Mouse (Mus musculus) heart, embryonic 10.5 days (tissue): ENCODE data around the gene Scamp1. TPM values are rescaled to one million over a fixed set of nuclear protein-coding genes. Genes with fewer than 3 reads are reported as not detected.
A peak's percentile ranks its signal among the peaks of the same experiment; 100 is the strongest.

Experiments
- DNase-seq: peaks from one replicate; pipeline ENCODE4 v3.0.0-alpha.2; 2017; ENCODE audit warnings: low spot score
- H3K27ac ChIP-seq: fragments of 300-500 bp; sonication (generic); 2 replicates; pipeline ENCODE4 v1.5.1; 2016; ENCODE audit warnings: mild to moderate bottlenecking
- H3K27me3 ChIP-seq: fragments of 300-500 bp; sonication (generic); 2 replicates; pipeline ENCODE4 v1.6.1; 2016; ENCODE audit warnings: mild to moderate bottlenecking; ENCODE audit not compliant: poor library complexity, insufficient read depth, severe bottlenecking
- H3K36me3 ChIP-seq: fragments of 300-500 bp; sonication (generic); 2 replicates; pipeline ENCODE4 v1.6.1; 2016; ENCODE audit warnings: mild to moderate bottlenecking, moderate library complexity
- H3K4me1 ChIP-seq: fragments of 300-500 bp; sonication (generic); 2 replicates; pipeline ENCODE4 v1.6.1; 2016; ENCODE audit warnings: mild to moderate bottlenecking
- H3K4me3 ChIP-seq: fragments of 300-500 bp; sonication (generic); 2 replicates; pipeline ENCODE4 v1.5.1; 2016; ENCODE audit warnings: mild to moderate bottlenecking, moderate library complexity
- H3K9me3 ChIP-seq: fragments of 300-500 bp; sonication (generic); 2 replicates; pipeline ENCODE4 v1.6.1; 2016; ENCODE audit warnings: mild to moderate bottlenecking, moderate library complexity
- WGBS: fragments of 180-500 bp; shearing (Covaris S2); methylation state at CpG from one replicate; pipeline ENCODE4 v1.1.7; 2016; 5-methylcytosine and 5-hydroxymethylcytosine counted together
- polyA plus RNA-seq: library from polyadenylated mRNA; unstranded; fragments of >200 nt; fragmentation: Nextera tagmentation; extraction: Ambion mirVana; gene quantifications from 2 replicates; pipeline ENCODE4 v1.2.1, GENCODE M21; 2016

The Scamp1 gene
- polyA plus RNA-seq, 1 experiment from 2014 or later, result 26.9 TPM

DNA sequence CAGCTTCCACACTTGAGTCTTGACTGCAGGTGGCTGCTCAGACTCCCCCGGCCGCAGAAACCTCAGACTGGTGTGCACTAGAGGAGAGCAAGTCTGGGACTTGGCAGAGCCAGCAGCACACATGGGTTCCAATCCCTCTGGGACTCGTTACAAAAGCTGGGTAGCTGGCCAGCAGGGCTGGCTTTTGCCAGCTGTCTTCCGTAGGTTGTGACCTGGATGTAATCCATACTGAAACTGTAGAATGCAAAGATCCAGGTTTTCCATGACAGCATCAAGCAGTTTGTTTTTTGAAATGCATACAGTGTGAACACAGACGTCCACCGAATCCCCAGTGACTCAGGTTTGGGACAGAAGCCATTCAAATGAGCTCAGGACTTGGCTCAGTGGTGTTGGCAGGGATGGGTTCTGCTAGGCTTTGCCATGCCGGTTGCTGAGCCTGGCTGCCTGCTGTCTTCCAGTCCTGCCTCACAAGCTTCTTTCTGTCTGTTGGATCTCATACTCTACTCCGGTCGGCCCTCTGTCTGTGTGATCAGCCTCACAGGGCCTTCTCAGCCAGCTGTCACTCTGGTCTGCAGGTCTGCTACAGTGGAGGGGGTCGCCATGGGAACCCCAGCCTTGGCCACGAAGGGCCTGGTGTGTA, 107.1 kb downstream of the Scamp1 start:
- WGBS, result 75% methylated on average over 11 of the region's 11 CpGs
- H3K27ac ChIP-seq, result no peak overlapping the region
- peaks cover 13% of the 10 kb centered on the region for H3K27me3 ChIP-seq
- peaks cover 32% of the 10 kb centered on the region for H3K4me1 ChIP-seq
- H3K4me3 ChIP-seq, result no peak overlapping the region
- peaks cover 8% of the 10 kb centered on the region; the same call in 1 of the 2 replicates for H3K36me3 ChIP-seq
- H3K9me3 ChIP-seq, result no peaks in the 10 kb centered on the region
- DNase-seq, result no peak

DNA sequence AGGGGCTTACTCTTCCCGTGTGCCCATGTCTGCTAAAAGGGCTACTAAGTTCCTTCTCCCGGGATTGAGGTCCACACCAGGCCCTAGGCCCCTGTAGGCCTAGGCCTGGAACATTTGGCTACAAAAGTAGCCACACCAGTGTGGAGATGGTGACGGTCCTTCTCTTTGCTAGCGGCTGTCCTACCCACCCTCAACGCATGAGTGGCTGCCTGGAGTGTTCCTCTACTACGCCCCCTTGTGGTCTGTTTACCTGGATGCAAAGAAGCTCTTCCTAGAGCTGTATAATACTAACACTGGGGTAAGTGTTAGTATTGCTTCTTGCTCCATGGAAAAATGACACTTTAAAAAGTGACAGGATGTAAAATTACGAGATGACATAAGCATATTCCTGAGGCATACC, 108.5 kb downstream of the Scamp1 start:
- H3K27ac ChIP-seq, result no peak overlapping the region
- no peak overlapping the region for H3K4me3 ChIP-seq
- H3K27me3 ChIP-seq, result peaks cover 18% of the 10 kb centered on the region
- peaks cover 45% of the 10 kb centered on the region for H3K4me1 ChIP-seq
- peaks cover 8% of the 10 kb centered on the region; the same call in 1 of the 2 replicates for H3K36me3 ChIP-seq
- no peak for DNase-seq
- no peaks in the 10 kb centered on the region for H3K9me3 ChIP-seq
- 43% methylated on average over 7 of the region's 7 CpGs for whole genome bisulfite sequencing

DNA sequence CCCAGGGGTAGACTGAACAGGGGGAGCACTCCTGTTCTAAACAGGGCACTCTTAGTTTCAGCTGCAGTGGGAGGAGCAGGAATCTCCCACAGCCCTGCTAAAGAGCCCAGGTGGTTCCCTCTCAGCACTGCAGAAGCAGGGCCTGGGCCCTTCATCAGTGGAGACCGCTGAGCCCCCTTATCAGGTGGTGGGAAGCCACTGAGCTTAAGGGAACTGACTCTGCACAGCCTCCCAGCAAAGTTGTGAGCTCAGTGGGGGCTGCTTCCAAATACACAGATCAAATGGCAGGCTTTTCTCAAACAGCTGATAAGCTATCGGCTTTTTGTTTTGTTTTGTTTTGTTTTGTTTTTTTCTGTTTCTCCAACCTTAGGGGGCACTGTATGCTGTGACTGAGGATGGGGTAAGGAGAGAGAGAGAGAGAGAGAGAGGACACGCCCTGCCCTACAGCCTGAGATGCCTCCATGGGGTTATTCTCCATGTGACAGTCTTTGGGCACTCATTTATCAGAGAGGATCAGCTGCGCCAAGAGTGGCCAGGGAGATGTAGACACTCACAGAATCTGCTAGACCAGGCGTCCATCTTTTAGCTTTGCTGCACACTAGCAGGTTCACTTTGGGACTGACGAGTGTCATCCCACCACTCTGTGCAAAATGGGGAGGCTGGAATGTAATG, 110.1 kb downstream of the Scamp1 start:
- H3K27ac ChIP-seq, result no peak overlapping the region; the same call in 1 of the 2 replicates
- 30% methylated on average over 6 of the region's 6 CpGs for WGBS
- 0 out of 2 replicates have a peak overlapping the region, but pooled peaks have one; percentile 4 for H3K4me3 ChIP-seq
- peaks cover 59% of the 10 kb centered on the region for H3K4me1 ChIP-seq
- DNase-seq, result no peak
- peaks cover 18% of the 10 kb centered on the region for H3K27me3 ChIP-seq
- H3K36me3 ChIP-seq, result peaks cover 8% of the 10 kb centered on the region; the same call in 1 of the 2 replicates
- no peaks in the 10 kb centered on the region for H3K9me3 ChIP-seq

DNA sequence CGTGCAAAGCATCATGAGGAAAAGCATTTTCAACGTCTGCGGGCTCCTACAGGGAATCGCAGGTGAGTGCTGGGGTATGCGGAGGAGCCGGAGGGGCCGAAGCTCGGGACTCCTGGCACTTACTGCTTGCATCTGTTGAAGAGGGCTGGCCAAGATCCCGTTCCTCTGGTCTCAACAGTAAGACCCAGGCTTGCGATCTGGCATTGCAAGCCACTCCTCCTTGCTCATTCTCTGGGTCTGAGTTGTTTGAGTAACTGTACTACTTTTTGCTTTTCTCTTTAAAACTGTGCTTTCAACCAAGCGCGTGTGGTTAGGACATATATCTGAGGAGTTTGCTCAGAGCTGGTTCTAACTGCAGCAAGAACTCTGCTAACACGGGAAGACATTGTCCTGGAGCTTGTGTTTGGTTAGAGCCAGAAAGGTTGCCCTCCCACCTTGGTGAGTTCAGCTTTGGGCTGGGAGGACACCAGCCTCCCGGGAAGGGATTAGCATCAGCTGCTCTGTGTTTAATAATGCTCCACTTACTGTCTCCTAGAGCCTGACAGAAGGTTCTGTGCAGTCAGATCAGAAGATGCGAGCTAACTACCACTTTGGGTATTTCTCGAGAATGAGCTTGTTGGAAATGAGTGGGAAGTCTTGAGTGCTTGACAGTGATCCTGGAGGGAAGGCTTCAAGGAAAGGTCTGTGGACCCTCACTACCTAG, 110.9 kb downstream of the Scamp1 start:
- Histone ChIP-seq H3K4me3 (peak overlapping the region; percentile 65), H3K27me3 (peaks cover 18% of the 10 kb centered on the region), H3K9me3 (no peaks in the 10 kb centered on the region), H3K36me3 (peaks cover 8% of the 10 kb centered on the region; the same call in 1 of the 2 replicates), H3K4me1 (peaks cover 59% of the 10 kb centered on the region), H3K27ac (peak overlapping the region; percentile 67; the same call in 1 of the 2 replicates)
- DNase-seq, result no peak
- 14% methylated on average over 16 of the region's 16 CpGs for WGBS

DNA sequence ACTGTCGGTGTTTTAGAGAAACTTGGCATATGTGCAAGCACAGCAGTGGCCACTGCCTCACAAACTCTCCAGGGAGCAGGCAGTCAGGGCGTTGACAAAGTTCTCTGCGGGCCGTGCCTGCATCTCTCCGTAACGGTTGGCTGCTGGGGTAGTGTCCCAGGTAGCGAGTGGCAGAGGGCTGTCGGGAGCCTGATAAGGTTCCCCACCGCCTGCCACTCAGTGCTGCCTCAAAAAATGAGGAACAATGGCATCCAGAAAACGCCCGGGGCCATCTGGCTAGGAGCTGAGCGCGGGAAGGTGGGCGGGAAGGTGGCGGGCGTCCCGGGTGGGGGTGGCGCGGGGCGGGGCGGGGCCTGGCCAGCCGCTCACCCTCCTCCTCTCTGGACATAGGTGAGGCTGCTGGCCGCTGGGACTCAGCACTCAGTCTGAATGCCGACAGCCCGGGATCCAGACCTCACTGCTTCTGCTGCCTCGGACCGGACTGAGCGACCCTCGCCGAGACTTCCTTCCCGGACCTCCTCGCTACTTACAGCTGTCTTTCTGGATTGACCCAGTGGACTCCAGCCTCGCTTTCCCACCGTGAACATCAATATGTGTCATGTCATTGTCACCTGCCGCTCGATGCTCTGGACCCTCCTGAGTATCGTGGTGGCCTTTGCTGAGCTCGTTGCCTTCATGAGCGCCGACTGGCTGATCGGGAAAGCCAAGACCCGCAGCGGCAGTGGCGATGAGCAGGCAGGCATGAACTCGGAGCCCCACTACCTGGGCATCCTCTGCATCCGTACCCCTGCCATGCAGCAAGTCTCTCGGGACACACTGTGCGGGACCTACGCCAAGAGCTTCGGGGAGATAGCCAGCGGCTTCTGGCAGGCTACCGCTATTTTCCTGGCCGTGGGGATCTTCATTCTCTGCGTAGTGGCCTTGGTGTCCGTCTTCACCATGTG, 111.8 kb downstream of the Scamp1 start:
- 2% methylated on average over 55 of the region's 55 CpGs for WGBS
- 0 out of 2 replicates have a peak, but pooled peaks cover 3% of the 10 kb centered on the region for H3K36me3 ChIP-seq
- peak overlapping the region; percentile 67 for H3K27ac ChIP-seq
- no peak for DNase-seq
- H3K4me3 ChIP-seq, result peak overlapping the region; percentile 65
- H3K27me3 ChIP-seq, result peaks cover 18% of the 10 kb centered on the region
- H3K4me1 ChIP-seq, result peaks cover 61% of the 10 kb centered on the region
- no peaks in the 10 kb centered on the region for H3K9me3 ChIP-seq

DNA sequence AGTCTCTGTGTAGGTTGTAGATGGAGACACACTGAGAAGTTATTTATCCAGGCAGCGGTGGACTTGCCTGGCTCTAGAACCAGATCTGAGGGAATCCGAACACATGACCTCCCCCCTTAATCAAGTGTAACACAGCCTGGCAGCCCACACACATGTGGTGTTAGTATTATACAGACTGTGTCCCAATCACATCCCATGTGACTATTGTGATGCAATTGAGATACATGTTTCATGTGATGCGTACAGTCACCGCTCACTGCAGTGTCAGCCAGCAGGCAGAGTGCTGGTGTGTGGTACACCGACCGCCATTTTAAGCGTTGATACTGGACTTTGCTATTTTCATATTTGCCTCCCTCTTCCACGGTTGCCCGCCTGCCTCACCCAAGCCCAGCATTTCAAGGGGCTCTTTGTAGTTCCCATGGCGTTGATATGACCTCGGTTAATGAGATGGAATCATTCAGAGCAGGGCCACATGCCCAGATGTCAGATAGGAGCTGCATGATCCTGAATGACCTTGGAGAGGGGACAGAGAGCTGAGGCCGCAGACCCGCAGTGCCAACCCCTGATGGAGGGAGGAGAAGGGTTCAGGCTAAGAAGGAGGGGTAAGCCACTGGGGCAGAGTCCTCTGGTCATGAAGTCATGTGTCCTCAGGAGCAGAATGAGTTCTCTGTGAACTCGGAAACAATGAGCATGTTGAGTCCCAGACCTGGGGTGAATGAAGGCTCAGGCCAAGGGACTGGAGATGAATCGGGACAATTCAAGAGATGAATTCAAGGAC, 112.9 kb downstream of the Scamp1 start:
- no peaks in the 10 kb centered on the region for H3K36me3 ChIP-seq
- WGBS, result 72% methylated on average over 15 of the region's 15 CpGs
- H3K27me3 ChIP-seq, result peaks cover 18% of the 10 kb centered on the region
- DNase-seq, result no peak
- peaks cover 55% of the 10 kb centered on the region for H3K4me1 ChIP-seq
- H3K9me3 ChIP-seq, result no peaks in the 10 kb centered on the region
- H3K4me3 ChIP-seq, result no peak overlapping the region
- H3K27ac ChIP-seq, result 0 out of 2 replicates have a peak overlapping the region, but pooled peaks have one; percentile 3

DNA sequence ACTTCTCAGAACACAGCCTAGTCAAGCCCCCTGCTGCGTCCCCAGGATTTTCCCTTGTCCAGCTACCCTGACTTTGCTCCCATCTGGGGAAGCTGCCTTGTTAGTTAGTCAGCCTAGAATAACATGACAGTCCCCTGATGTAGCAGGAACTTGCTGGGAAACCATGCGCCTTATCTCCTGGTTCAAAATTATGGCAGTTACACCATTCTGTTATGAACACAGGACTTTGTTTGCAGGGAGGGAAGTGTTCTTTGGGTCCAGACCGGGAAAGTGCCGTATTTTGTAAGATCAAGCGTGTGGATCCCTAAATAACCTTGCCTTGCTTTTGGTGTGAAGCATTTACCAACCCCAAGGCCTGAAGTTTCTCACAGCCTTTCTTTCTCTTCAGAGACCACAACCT, 114.0 kb downstream of the Scamp1 start:
- WGBS, result 36% methylated on average over 5 of the region's 5 CpGs
- no peaks in the 10 kb centered on the region for H3K36me3 ChIP-seq
- H3K4me1 ChIP-seq, result peaks cover 55% of the 10 kb centered on the region
- H3K9me3 ChIP-seq, result no peaks in the 10 kb centered on the region
- H3K4me3 ChIP-seq, result no peak overlapping the region
- H3K27ac ChIP-seq, result peak overlapping the region; percentile 3; the same call in 1 of the 2 replicates
- no peak for DNase-seq
- peaks cover 18% of the 10 kb centered on the region for H3K27me3 ChIP-seq

DNA sequence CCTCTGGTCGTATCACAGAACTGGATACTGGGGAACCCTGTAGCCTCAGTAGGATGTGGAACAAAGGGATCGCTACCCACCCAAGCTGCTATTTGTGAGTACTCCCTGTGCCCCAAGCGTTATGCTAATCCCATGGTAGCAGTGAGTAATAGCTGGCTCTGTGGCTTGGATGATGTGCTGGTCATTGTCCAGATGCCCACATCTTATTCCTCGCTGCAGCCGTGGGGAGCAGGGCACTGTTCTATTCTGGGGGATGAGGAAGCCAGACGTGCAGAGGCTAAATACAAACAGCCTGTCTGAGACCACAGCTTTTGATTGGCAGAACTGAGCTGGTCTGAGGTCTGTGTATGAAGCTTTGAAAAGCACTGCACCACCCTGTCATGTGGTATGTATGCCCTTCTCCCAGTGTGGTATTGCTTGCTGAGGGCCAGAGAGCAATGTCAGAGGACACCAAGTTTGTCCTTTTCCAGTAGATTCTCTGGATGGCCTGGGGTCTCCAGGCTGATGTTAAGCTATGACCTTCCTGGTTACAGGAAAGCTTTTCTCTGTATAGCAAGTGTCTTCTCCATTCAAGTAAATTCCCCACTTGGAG, 116.2 kb downstream of the Scamp1 start:
- WGBS, result 61% methylated on average over 6 of the region's 6 CpGs
- no peaks in the 10 kb centered on the region for H3K9me3 ChIP-seq
- DNase-seq, result no peak

DNA sequence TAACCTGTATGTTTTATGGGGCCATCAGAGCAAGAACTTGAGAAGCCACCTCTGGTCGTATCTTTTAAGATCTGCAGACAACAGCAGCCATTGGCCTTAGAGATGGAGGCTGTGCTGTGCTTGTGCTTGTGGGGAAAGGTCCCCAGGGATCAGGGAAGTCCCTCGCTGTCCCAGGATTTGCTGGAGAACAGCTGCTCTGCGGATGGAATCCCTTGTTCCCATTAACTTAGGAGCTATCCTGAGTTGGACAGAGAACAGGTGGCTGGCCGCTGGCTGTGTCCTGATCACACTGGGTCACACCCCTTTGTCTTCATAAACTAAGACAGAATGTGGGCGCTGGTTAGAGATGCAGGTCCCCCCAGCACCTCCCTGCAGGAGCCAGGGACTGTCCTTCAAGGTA, 117.3 kb downstream of the Scamp1 start:
- WGBS, result 72% methylated on average over 5 of the region's 5 CpGs
- Histone ChIP-seq H3K4me1 (peaks cover 29% of the 10 kb centered on the region), H3K4me3 (no peak overlapping the region), H3K27ac (no peak overlapping the region), H3K36me3 (no peaks in the 10 kb centered on the region), H3K27me3 (peaks cover 5% of the 10 kb centered on the region; the same call in 1 of the 2 replicates), H3K9me3 (no peaks in the 10 kb centered on the region)
- no peak for DNase-seq

More for the DNA sequence above, 116.2 kb downstream of the Scamp1 start:
- H3K4me1 ChIP-seq, result peaks cover 40% of the 10 kb centered on the region
- no peak overlapping the region for H3K27ac ChIP-seq
- H3K27me3 ChIP-seq, result peaks cover 9% of the 10 kb centered on the region; the same call in 1 of the 2 replicates
- no peaks in the 10 kb centered on the region for H3K36me3 ChIP-seq
- H3K4me3 ChIP-seq, result no peak overlapping the region

DNA sequence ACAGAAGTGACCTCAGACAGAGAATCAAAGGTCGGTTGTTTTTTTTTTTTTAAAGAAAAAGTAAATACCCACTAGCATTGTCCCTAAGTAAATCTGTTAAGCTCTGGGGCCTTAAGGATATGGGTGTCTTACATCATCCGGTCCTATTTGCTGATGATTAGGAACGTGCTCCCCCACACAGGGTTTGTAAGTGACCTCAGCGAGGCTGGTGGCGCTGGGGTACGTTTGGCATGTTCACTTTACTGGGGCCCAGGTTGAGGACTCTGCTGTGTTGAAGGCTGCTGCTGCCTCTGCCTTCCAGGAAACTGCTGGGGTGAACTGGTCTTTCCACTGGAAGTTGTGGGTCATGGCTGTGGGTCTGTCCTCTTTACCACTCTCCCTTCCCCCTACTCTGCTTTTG, 121.2 kb downstream of the Scamp1 start:
- no peak overlapping the region for H3K4me3 ChIP-seq
- WGBS, result 65% methylated on average over 6 of the region's 6 CpGs
- DNase-seq, result no peak

DNA sequence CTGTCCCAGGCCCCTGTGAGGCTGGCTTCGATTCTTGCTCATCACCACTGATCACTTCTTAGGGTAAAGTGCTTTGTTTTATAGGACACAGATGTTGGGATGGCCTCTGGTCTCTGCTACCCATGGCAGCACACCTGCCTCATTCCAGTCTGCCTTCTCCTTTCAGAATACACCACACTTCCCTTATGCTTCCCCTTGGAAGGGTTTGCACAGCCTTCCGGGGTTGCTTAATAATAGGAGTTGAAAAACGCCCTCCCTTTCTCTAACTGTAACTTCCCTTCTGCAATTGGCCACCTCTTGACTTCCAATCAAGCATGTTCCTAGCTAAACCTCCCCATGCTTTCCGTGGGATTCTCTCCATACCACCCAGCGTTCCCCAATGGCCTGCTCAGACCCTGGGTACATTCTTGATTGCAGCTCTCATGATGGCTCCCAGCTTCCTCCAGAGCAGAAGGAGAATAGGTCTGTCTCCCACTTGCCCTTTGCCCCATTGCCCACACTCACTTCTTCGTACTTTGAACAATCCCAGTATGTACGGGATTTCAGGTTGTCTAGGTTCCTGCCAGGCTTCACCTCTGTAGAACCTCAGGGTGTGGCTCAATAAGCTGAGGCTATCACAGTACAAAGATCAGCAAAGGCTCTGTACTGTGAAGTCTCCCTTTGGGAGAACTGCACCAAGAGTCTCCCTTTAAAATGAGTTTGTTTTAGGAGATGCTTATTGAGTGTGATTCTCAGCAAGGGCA, 126.0 kb downstream of the Scamp1 start:
- no peaks in the 10 kb centered on the region for H3K9me3 ChIP-seq
- peak overlapping the region; percentile 81 for H3K27ac ChIP-seq
- H3K36me3 ChIP-seq, result no peaks in the 10 kb centered on the region
- H3K27me3 ChIP-seq, result no peaks in the 10 kb centered on the region
- WGBS, result 89% methylated on average over 7 of the region's 7 CpGs
- no peak overlapping the region for H3K4me3 ChIP-seq
- no peak for DNase-seq
- peaks cover 28% of the 10 kb centered on the region for H3K4me1 ChIP-seq

More for the DNA sequence above, 121.2 kb downstream of the Scamp1 start:
- no peaks in the 10 kb centered on the region for H3K9me3 ChIP-seq
- H3K27ac ChIP-seq, result no peak overlapping the region
- peaks cover 8% of the 10 kb centered on the region; the same call in 1 of the 2 replicates for H3K4me1 ChIP-seq
- no peaks in the 10 kb centered on the region for H3K27me3 ChIP-seq
- no peaks in the 10 kb centered on the region for H3K36me3 ChIP-seq
